Mouse (Mus musculus) left cerebral cortex, postnatal 25 days (tissue): ENCODE measurements around the gene Slco2b1. TPM values are rescaled to one million over a fixed set of nuclear protein-coding genes. Genes with fewer than 3 reads are reported as not detected.
A peak's percentile ranks its signal among the peaks of the same experiment; 100 is the strongest.

Experiments used
- DNase-seq, 2 experiments: peaks; one replicate each; pipeline ENCODE4 v3.0.0; 2022; ENCODE audit warnings: low spot score in 2 of 2, mixed read lengths in 1 of 2
- intact Hi-C: fragments of 180-260 bp; cut with DNase I; formaldehyde crosslinking; loops from one replicate; pipeline ENCODE4 v1.15.1; 2025
- total RNA-seq, 2 experiments: library from RNA; stranded (reverse); gene quantifications; 2 replicates each; pipeline ENCODE4 v1.2.3; 2021

Slco2b1 gene
- total RNA-seq, 2 experiments from 2014 or later: 13.8 to 14.7 TPM

GRCm38 (mm10) chr7:99661571-99662230, 49.4 kb downstream of the Slco2b1 start:
- no peak for DNase-seq
- intact Hi-C loops: no loop called here

GRCm38 (mm10) chr7:99661071-99661470, 50.1 kb downstream of the Slco2b1 start:
- DNase-seq: no peak
- intact Hi-C loops: no loop called here

- peak; percentile 67 to 68 for DNase-seq
- intact Hi-C loops: loop anchor here (2.0 kb wide), 2 partner anchors 51 to 139 kb away; partner anchors contain the start of gene Slco2b1
Observed at GRCm38 (mm10) chr7:99659379-99660029, 51.6 kb downstream of the Slco2b1 start.

- no peak for DNase-seq
- intact Hi-C loops: no loop called here
Observed at GRCm38 (mm10) chr7:99654244-99654643, 56.9 kb downstream of the Slco2b1 start.

- intact Hi-C loops: no loop called here
- no peak for DNase-seq
Observed at GRCm38 (mm10) chr7:99649585-99649984, 61.6 kb downstream of the Slco2b1 start.

- DNase-seq: no peak
- intact Hi-C loops: no loop called here
Observed at GRCm38 (mm10) chr7:99648623-99649022, 62.5 kb downstream of the Slco2b1 start.

- intact Hi-C loops: no loop called here
Observed at GRCm38 (mm10) chr7:99644701-99645100, 66.4 kb downstream of the Slco2b1 start.

GRCm38 (mm10) chr7:99642078-99642477, 69.1 kb downstream of the Slco2b1 start:
- intact Hi-C loops: no loop called here
- no peak for DNase-seq

More at GRCm38 (mm10) chr7:99644701-99645100, 66.4 kb downstream of the Slco2b1 start:
- DNase-seq: no peak

- no peak for DNase-seq
- intact Hi-C loops: no loop called here
Observed at GRCm38 (mm10) chr7:99641245-99641644, 69.9 kb downstream of the Slco2b1 start.

GRCm38 (mm10) chr7:99633966-99634665, 77.0 kb downstream of the Slco2b1 start:
- intact Hi-C loops: no loop called here
- no peak for DNase-seq

- DNase-seq: no peak
- intact Hi-C loops: no loop called here
Observed at GRCm38 (mm10) chr7:99632286-99632685, 78.9 kb downstream of the Slco2b1 start.

- intact Hi-C loops: loop anchor here (10.0 kb wide), 1 partner anchor 377 kb away; the partner anchor contains the start of gene Chrdl2
- no peak for DNase-seq
Observed at GRCm38 (mm10) chr7:99627366-99627765, 83.8 kb downstream of the Slco2b1 start.

GRCm38 (mm10) chr7:99626376-99627270, 84.5 kb downstream of the Slco2b1 start, which contains the start of gene Tpbgl:
TSS of gene Tpbgl (minus strand) at chr7:99627103.
- no peak for DNase-seq
- intact Hi-C loops: loop anchor here (10.0 kb wide), 1 partner anchor 378 kb away; the partner anchor contains the start of gene Chrdl2

GRCm38 (mm10) chr7:99625722-99626375, 85.3 kb downstream of the Slco2b1 start:
- peak; percentile 87 to 89 for DNase-seq

GRCm38 (mm10) chr7:99618860-99619259, 92.3 kb downstream of the Slco2b1 start:
- peak; percentile 47 for DNase-seq
- intact Hi-C loops: loop anchor here (1.0 kb wide), 2 partner anchors 179 to 257 kb away; no protein-coding TSS in a partner anchor

More at GRCm38 (mm10) chr7:99625722-99626375, 85.3 kb downstream of the Slco2b1 start:
- intact Hi-C loops: loop anchor here (2.0 to 10.0 kb wide), 2 partner anchors 85 to 379 kb away; partner anchors contain the start of genes Chrdl2 and Slco2b1

GRCm38 (mm10) chr7:99618264-99618663, 92.9 kb downstream of the Slco2b1 start:
- intact Hi-C loops: no loop called here
- no peak for DNase-seq
